Mouse (Mus musculus) brown adipose tissue, adult 24 weeks (tissue): ENCODE data around the gene Ahcyl2. TPM values are rescaled to one million over a fixed set of nuclear protein-coding genes. Genes with fewer than 3 reads are reported as not detected.

ENCODE experiments used
- H3K27ac ChIP-seq: fragments of 200-500 bp; replicated peaks from 2 replicates; pipeline ENCODE4 v1.5.1; 2012; ENCODE audit warnings: low read depth, mild to moderate bottlenecking, low read length
- H3K4me1 ChIP-seq: fragments of 200-500 bp; 2 replicates; pipeline ENCODE4 v1.6.1; 2012; ENCODE audit warnings: low read length, mixed read lengths; ENCODE audit not compliant: control insufficient read depth, insufficient read depth, insufficient read length
- H3K4me3 ChIP-seq: fragments of 200-500 bp; 2 replicates; pipeline ENCODE4 v1.5.1; 2012; ENCODE audit warnings: low read depth, mild to moderate bottlenecking, low read length, moderate library complexity; ENCODE audit not compliant: insufficient read depth
- polyA plus RNA-seq: library from polyadenylated mRNA; stranded (reverse); fragments of >200 nt; gene quantifications from 2 replicates; pipeline ENCODE4 v1.2.4, GENCODE M21; 2012; ENCODE audit not compliant: missing spikeins, insufficient read depth, insufficient read length

Ahcyl2 gene
- polyA plus RNA-seq, 1 experiment: 55.9 TPM

DNA sequence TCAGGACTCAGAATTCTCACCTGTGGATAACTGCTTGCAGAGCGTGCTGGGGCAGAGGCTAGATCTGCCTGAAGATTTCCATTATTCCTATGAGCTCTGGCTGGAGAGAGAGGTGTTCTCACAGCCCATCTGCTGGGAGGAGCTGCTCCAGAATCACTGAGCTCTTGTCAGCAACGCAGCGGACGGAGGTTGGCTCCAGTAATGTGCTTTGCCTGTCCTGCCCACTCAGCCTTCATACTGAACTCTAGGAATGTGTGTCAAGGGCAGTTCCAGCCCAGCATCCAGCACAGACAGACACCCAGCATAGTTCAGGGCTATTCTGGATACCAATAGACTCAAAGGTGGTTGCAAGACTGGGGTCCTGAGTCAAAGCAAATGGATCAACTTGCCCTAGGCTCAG is 188.9 kb downstream of the Ahcyl2 start:
- no peak overlapping the region for H3K27ac ChIP-seq
- H3K4me1 ChIP-seq: peaks cover 4% of the 10 kb centered on the region; the same call in 1 of the 2 replicates
- no peak overlapping the region for H3K4me3 ChIP-seq

DNA sequence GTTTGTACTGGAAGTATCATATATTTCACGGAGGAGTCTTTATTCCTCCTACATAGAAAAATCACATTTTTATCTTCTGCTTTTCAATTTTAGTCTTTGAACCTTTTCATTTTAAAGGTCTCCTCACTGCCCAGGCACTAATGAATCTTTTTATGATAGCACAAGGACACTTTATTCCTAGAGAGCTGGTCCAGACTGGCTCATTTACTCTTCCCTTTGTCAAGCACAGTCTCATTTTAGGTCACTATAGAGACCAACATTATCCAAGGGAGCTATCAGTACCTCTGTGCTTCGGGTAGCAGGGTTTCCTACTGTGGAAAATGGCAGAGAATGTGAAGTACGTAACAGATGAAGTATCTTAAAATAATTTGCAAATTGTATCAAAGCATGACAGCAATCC is 190.9 kb downstream of the Ahcyl2 start:
- H3K4me1 ChIP-seq: peaks cover 4% of the 10 kb centered on the region; the same call in 1 of the 2 replicates
- H3K27ac ChIP-seq: no peak overlapping the region
- H3K4me3 ChIP-seq: no peak overlapping the region

DNA sequence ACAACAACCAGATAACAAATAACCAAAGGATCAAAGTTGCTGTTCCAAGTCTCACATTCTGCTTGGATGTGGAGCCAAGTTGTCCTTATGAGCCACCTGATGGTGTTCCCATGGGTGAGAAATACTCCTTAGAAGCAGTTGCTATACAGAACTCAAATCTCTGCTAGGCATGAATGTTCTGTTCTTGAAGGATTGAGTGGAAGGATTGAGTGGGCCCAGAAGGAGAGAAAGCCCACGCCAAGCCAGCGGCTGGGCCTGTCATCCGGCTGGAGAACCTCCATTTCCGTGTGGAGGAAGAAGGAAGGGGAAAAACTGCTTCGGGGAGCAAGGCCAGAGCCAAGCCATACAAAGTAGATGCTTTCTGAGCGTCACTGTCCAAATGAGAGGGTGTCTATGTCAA is 193.3 kb downstream of the Ahcyl2 start:
- Histone ChIP-seq H3K27ac (no peak overlapping the region), H3K4me3 (no peak overlapping the region), H3K4me1 (peaks cover 4% of the 10 kb centered on the region; the same call in 1 of the 2 replicates)

Other genes with a start within 250 kb of the Ahcyl2 start
- 2.0 and 2.6 TPM in 2 replicates for gene Irf5, start 241.4 kb upstream of the Ahcyl2 start, polyA plus RNA-seq
- gene Tnpo3, start 158.1 kb upstream of the Ahcyl2 start, polyA plus RNA-seq: 32.5 and 33.2 TPM in 2 replicates
- 0.67 TPM in 1 of 2 replicates, not detected in the other for gene Tspan33, start 73.8 kb upstream of the Ahcyl2 start, polyA plus RNA-seq
- 7.6 and 8.8 TPM in 2 replicates for gene Smo, start 32.5 kb upstream of the Ahcyl2 start, polyA plus RNA-seq
- 1.7 and 2.1 TPM in 2 replicates for gene Strip2, start 149.0 kb downstream of the Ahcyl2 start, polyA plus RNA-seq